Mouse (Mus musculus): ENCODE data around the gene Pkd1l3. TPM values are rescaled to one million over a fixed set of nuclear protein-coding genes. Genes with fewer than 3 reads are reported as not detected.

Pkd1l3 gene
- total RNA-seq, 1 experiment from 2014 or later, result 1.0 TPM

DNA sequence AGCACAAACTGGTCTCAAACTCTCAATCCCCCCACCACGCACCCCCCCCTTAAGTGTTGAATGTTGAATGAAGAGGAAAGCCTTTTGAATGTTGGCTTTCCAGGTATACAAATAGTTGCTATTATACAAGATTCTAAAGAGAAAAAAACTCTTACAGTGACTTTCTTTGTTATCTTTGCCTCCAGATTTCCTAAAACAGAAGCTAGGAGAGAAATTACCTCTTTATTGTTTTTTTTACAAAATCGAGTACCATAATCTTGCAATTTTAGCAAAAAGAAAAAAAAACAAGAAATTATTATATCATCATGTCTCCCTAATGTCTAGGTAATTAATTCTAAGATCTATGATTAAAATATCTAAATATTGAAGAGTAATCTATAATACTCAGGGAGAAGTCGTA lies 1.3 kb downstream of the Pkd1l3 start:
- no peak for ATAC-seq (replicated peaks; ENCODE audit: low read depth, poor library complexity, severe bottlenecking)

DNA sequence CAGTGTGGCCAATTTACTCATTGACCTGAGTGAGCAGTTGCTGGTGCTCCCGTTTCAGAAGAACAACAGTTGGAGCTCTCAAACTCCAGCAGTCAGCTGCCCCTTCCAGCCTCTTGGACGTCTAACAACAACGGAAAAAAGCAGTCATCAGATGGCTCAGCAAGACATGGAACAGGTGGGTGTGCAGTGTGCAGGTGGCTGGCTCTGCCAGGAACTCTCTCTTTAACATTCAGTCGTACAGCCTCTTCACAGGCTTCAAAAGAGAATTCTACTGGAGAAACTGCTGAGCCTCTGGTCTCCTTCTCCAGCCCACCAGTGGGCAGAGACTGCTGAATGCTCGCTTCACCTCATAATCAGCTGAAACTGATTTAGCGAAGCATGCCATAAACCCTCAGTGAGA lies 14.3 kb downstream of the Pkd1l3 start:
- ATAC-seq (replicated peaks; ENCODE audit: low read depth, poor library complexity, severe bottlenecking), result no peak

DNA sequence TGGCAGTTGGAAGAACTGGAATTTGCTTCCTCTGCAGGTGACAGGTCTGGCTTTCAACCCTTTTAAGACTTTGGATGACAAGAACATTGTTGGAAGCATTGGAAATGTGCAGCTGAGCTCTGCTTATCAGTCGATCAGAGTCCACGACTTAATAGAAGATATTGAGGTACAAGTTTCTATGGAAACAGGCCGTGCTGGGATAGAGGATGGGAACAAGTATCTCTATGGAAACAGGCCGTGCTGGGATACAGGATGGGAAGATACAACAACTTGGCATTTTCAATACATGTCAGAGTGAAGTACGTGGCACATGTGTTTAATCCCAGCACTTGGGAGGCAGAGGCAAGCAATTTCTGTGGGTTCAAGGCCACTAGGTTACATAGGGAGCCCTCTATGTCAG lies 18.2 kb downstream of the Pkd1l3 start:
- ATAC-seq (replicated peaks; ENCODE audit: low read depth, poor library complexity, severe bottlenecking), result no peak

DNA sequence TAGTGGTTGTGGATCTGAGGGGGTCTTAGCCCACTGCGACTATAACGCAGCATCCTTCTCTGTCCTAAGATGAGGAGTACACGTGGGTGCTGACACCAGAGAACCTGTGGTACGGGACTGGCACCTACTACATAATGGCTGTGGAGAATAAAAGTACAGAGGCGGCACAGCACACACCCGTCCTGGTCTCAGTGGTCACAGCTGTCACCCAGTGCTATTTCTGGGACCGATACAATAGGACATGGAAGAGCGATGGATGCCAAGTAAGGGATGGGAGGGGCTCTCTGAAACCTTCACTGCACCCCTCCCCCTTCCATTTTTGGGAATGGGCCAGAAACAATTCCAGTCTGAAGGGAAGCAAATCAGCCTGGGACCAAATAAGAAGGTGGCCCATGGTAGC lies 20.8 kb downstream of the Pkd1l3 start:
- ATAC-seq (replicated peaks; ENCODE audit: low read depth, poor library complexity, severe bottlenecking), result no peak

DNA sequence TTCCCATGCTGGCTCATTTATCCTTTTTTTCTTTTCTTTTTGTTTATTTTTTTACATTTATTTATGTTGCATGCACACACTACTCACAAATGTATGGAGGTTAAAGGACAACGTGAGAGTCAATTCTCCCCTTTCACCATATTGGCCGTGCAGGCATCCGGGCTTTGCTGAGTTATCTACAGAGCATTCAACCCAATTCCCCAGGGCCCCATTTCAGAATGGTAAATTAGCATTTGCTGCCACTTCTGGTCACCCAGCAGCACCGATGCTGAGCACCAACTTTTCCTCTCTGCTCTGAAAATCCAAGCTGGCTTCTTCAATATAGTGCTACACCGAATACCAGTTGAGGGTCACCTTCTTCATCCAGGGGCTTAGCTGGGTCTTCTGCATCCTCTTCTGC lies 24.5 kb downstream of the Pkd1l3 start:
- no peak for ATAC-seq (replicated peaks; ENCODE audit: low read depth, poor library complexity, severe bottlenecking)

DNA sequence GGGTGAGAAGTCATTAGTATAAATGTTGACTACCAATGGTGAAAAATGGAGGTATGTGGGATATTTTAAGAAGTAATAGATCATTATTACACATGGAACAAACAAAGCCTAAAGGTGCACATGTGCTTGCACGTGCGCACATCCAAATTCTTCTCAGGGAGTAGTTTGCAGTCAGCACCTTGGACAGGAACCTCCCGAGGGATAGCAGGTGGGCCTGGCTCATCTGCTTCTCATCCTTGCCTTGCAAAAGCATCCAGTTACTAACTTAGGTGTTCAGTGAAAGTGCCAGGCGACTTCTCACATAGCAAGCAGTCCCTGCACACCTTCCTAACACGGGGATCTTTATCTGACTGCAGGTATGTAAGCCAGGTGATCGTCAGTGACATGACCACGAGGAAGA lies 26.1 kb downstream of the Pkd1l3 start:
- no peak for ATAC-seq (replicated peaks; ENCODE audit: low read depth, poor library complexity, severe bottlenecking)

DNA sequence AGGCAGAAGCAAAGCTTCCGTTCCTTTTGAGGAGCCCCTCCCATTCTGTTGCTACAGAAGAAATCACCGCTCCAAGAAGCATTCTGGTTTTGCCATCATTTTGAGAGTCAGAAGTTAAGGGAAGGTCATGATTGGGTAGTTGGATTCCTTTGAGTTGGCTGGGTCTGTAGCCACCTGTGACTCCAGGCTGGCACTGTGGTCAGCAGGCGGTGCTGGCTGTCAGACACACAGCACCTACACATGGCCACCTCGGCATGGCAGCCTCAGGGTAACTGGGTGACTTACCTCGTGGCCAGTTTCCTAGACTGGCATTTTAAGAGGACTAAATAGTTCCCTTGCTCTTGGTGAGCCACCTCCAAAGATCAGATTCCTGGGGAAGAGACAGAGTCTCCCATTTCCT lies 26.9 kb downstream of the Pkd1l3 start:
- ATAC-seq (replicated peaks; ENCODE audit: low read depth, poor library complexity, severe bottlenecking), result no peak

DNA sequence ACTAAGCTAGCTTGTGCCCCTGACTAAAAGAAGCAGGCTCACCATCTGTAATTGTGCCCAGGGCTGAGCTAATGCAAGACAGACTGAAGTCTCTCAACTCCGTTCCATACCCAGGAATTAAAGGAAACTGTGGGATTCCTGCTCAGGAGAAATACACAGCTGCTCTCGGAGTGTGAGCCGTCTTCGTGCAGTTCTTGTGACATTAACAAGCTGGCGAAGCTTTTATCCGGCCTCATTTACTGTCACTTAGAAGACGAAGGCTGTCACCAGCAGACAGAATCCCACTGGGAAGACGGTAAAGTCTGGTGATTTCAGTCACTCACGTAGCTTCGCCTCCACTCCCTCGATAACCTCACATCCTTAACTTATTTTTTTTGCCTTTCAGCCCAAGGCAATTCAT lies 33.0 kb downstream of the Pkd1l3 start:
- ATAC-seq (replicated peaks; ENCODE audit: low read depth, poor library complexity, severe bottlenecking), result no peak

DNA sequence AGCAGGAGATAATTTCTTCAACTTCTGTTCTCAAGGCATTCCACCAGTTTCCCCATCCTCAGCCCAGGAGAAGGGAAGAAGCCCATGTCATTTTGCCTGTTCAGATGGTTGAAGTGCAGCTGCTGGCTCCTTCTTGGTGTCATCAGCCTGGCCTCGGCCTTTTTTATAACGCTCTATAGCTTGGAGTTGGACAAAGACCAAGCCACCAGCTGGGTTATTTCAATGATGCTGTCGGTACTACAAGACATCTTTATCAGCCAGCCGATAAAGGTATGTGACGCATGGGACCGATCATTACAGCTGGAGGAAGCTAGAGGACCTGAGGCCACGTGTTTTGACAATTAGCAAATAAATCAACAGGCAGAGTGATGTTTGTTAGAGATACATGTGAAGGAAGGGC lies 34.2 kb downstream of the Pkd1l3 start:
- ATAC-seq (replicated peaks; ENCODE audit: low read depth, poor library complexity, severe bottlenecking), result no peak

DNA sequence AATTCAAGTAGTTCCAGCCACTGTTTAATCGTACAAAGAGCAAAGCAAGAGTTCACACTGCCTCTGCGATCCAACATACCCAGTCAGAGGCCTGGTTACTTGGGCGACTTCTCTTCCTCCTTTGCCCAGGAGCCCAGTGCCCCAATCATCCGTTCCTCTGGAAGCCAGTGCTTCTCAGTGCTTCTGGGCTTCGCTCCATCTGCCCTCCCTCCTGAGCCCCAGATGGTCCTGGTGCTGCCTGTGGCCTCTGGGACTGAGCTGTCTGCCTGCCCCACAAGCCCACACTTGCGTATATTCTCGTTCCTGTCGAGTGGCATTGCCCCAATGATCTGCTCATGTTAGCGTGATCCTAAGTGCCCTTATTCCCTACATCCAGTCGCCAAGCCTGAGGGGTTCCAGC lies 36.5 kb downstream of the Pkd1l3 start:
- no peak for ATAC-seq (replicated peaks; ENCODE audit: low read depth, poor library complexity, severe bottlenecking)

DNA sequence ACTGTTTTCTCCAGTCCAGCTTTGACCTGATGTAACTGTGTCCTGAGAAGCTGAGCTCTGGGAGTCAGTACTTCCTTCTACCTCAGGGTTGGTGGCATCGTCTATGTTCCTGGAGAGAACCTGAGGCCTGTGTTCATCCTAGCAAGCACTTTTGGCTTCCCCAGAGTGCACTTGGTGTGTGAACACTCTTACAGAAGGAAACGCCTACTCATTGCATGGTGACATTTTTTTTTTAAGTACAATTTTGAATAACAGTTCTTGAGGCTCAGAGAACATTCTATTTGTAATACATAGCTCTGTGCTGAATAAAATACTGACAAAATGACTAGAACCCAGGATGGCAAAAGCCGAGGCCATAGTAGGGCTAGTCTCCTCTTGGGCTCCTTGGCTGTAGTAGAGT lies 42.5 kb downstream of the Pkd1l3 start:
- no peak for ATAC-seq (replicated peaks; ENCODE audit: low read depth, poor library complexity, severe bottlenecking)

DNA sequence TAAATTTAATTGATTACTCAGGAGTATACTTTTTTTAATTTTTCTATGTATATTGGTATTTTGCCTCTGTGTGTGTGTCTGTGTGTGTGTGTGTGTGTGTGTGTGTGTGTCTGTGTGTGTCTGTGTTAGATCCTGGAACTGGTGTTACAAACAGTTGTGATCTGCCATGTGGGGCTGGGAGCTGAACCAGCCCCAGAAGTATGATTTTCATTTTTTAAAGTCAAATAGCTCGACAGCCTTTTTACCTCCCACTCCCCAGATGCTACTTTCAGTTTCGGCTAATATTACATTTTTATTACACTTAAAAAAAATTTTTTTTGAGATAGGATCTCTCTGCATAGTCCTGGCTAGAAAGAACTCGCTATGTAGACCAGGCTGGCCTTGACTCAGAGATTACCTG lies 48.0 kb downstream of the Pkd1l3 start:
- no peak for ATAC-seq (replicated peaks; ENCODE audit: low read depth, poor library complexity, severe bottlenecking)

DNA sequence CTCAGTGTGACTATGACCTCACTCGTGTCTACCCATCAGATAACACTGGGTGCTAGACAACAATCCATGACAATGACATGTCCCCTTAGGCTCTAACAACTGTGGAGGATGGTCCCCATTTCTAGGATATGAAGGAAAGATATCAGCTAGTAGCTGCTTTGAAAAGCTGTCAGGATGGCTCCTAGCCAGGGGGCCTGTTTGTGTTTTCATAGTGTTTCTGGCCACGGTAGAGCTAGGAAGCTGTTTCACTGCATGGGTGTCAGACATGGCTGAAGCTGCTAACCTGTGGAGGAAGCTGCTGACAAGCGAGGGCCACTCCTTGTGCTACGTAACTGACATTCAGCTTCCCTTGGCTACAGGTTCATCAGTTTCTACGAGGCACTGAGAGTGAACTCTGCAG lies 52.3 kb downstream of the Pkd1l3 start:
- ATAC-seq (replicated peaks; ENCODE audit: low read depth, poor library complexity, severe bottlenecking), result no peak

DNA sequence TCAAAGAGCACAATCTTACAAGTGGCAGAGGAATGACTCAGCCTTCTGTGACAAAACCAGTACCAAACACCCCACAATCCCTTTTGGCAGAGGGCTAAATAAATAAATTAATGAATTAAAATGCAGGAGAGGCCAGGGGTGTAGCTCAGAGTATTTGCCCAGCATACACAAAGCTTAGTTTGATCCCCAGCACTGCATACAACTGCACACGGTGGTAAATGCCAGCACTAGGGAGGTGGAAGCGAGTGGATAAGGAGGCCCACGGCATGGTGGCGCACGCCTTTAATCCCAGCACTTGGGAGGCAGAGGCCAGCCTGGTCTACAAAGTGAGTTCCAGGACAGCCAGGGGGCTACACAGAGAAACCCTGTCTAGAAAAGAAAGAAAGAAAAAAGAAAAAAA lies 58.3 kb downstream of the Pkd1l3 start:
- ATAC-seq (replicated peaks; ENCODE audit: low read depth, poor library complexity, severe bottlenecking), result no peak

DNA sequence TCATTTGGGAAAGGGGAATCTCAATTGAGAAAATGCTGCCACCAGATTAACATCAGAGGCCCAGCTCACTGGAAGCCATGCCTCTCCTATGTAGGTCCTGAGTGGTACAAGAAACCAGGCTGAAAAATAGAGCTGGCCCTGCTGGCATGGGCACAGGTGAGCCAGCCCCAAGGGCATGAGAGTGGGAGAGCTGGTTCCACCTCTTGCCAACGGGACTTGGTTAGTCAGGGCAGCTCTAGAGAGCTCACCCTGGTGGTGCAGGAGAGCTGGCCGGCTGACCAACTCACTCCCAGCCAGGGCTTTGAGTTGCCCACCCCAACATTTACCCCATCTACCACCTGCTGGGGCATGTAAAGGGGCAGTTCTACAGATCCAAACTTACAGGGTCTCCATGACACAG lies 59.3 kb downstream of the Pkd1l3 start:
- ATAC-seq (replicated peaks; ENCODE audit: low read depth, poor library complexity, severe bottlenecking), result no peak

DNA sequence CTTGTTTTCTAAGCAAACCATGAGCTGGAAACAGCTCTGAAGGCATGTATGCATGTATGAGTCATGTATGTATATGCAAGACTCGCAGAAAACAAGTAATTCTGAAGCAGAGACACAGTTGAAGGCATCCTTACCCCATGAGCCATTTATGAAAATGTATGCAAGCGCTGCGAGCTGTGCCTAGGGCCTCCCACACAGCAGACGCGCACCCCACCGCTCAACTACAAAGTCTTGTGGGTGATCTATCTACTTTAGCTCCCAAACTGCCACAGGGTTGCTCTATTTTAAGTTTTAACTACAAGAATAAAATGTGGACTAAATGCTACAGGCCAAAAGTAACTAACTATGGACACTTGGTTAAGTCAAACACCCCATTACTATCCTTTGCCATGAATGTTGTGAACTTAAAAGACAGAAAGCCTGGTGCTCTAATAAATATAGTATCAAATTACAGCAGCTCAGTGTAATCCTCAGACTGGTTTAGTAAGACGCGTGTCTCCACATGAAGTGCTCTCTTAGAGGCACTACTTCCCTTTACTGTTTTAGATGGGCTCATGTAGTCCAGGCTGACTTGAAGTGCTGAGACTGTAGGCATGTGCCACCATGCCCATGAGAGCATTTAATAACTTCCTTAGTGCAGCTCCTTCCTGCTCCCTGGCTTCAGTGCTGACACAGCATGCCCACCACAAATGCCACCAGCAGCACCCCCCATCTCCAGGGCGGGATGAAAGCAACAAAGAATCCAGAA lies 61.8 kb downstream of the Pkd1l3 start:
- ATAC-seq (replicated peaks; ENCODE audit: low read depth, poor library complexity, severe bottlenecking), result no peak

DNA sequence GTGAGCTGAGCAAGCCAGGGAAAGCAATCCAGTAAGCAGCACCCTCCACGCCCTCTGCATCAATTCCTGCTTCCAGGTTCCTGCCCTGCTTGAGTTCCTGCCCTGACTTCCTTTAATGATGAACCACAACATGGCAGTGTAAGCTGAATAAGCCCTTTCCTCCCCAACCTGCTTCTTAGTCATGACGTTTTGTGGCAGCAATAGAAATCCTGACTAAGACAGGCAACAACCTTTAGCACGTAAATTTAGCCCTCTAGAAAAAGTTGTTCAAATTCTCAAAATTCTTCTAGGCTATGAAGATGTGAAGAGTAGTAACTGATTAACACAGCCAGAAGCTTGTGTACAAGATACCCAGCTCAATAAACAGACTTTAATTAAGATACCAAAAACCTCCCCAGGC lies 67.2 kb downstream of the Pkd1l3 start:
- no peak for ATAC-seq (replicated peaks; ENCODE audit: low read depth, poor library complexity, severe bottlenecking)

DNA sequence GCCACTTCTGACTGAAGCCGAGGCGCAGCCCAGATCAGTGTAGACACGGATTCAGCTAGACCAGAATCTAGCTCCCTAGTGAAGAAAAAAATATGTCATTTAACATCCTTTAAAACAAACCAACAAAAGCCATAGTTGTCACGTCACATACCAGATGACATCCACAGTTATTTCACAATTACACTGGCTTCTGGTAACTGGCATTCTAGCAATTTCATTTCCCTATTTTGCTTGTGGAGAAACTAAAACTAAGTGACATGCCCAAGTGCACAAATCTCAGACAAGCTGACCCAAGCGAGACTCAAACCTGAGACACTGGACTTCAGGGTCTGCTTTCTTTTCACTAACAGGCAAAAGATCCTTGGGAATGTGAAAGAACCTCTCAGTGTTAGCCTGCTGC lies 67.8 kb downstream of the Pkd1l3 start:
- peak; percentile 71 for ATAC-seq (replicated peaks; ENCODE audit: low read depth, poor library complexity, severe bottlenecking)

DNA sequence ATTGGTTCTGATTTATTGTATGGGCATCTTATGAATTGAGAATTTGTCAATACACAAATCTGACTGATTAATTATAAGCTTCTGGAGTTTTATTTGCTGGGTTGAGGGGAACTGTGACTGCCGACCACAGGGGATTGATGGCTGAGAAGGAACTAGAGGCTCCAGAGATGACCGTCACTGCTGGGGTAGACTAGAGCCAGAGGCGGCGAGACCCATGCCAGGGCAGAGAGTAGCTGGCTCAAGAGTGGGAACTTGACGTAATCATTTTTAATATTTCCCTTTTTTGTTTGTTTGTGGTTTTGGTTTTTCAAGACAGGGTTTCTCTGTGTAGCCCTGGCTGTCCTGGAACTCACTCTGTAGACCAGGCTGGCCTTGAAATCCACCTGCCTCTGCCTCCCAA lies 72.9 kb downstream of the Pkd1l3 start:
- ATAC-seq (replicated peaks; ENCODE audit: low read depth, poor library complexity, severe bottlenecking), result peak; percentile 63

DNA sequence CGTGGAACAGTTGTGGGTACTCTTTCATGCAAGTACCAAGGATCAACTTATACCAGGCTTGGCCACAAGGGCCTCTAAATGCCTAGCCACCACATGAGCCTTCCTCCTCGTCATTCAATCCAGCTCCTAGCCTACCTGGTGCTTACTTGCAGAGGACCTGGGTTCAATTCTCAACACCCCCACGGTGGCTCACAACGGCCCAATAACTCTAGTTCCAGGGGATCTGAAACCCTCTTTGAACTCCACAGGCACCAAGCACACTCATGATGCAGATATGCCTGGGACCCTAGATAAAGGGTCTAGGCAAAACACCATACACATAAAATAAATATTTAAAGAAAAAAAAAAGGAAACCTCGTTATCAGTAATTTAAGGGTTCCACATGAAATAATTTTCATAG lies 77.5 kb downstream of the Pkd1l3 start:
- peak; percentile 31; the same call in 1 of the 2 replicates for ATAC-seq (replicated peaks; ENCODE audit: low read depth, poor library complexity, severe bottlenecking)

DNA sequence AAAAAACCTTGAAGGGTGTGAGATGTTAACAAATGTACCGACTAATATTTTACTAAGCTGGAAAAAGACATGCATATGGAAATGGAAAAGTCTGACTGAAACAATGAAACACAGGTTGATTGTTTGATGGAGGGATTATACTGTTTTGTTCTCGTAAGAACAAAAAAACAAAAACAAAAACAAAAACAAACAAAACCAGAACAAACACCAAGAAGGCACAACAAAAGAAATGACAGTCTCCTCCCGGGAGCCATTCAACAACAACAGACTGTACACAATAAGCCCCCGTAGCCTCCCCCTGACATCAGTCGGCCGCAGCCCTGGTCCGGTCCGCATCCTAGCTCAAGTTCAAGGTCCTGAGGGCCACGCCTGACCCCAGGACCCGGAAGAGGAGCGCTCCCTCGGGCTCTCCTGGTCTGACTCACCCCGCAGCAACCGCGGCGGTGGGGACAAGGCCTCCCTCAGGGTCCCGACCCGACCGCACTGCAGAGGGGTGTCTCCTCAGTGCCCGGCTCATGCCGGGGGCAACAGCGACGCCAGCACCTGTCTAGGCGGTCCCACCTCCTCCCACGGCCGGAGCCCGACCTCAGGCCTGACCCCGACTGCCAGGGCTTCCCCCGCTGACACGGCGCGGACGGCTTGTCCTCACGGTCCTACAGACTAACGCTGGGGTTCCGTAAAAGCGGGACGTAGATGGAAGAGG lies 78.3 kb downstream of the Pkd1l3 start:
- ATAC-seq (replicated peaks; ENCODE audit: low read depth, poor library complexity, severe bottlenecking), result peak; percentile 53
